Mouse (Mus musculus): ENCODE measurements around the gene Ppie. TPM values are rescaled to one million over a fixed set of nuclear protein-coding genes. Genes with fewer than 3 reads are reported as not detected.

Gene Ppie
- polyA plus RNA-seq, 1 experiment from 2014 or later, result 41.2 TPM

- Histone ChIP-seq H3K4me2 (replicated peaks; ENCODE audit: low read depth, low read length) (peak overlapping the region; percentile 22), H3K4me1 (ENCODE audit: insufficient read depth, low read depth, low read length) (no peaks in the 10 kb centered on the region), H3K36me3 (ENCODE audit: insufficient read depth, low read length) (no peaks in the 10 kb centered on the region), H3K9ac (replicated peaks; ENCODE audit: low read depth) (no peak overlapping the region), H3K27ac (ENCODE audit: low read length) (no peak overlapping the region), H3K9me3 (ENCODE audit: low read length) (no peaks in the 10 kb centered on the region), H3K4me3 (ENCODE audit: low read depth, low read length) (no peak overlapping the region), H3K27me3 (replicated peaks; ENCODE audit: insufficient read depth, low read length) (no peaks in the 10 kb centered on the region)
- 46% methylated on average over 8 of the region's 9 CpGs for whole genome bisulfite sequencing
- no peak for DNase-seq (ENCODE audit: low spot score)
- ATAC-seq, result peak; percentile 46
- TF ChIP-seq EP300 (IDR thresholded peaks at IDR 0.05) (no peak), CTCF (IDR thresholded peaks at IDR 0.05) (no peak)
Measured at GRCm38 (mm10) chr4:123093869-123094268, 45.9 kb downstream of the Ppie start.

- Histone ChIP-seq H3K36me3 (ENCODE audit: insufficient read depth, low read length) (no peaks in the 10 kb centered on the region), H3K27ac (ENCODE audit: low read length) (no peak overlapping the region), H3K4me3 (ENCODE audit: low read depth, low read length) (0 out of 2 replicates have a peak overlapping the region, but pooled peaks have one; percentile 8), H3K9me3 (ENCODE audit: low read length) (no peaks in the 10 kb centered on the region), H3K9ac (replicated peaks; ENCODE audit: low read depth) (no peak overlapping the region), H3K4me1 (ENCODE audit: insufficient read depth, low read depth, low read length) (no peaks in the 10 kb centered on the region), H3K4me2 (replicated peaks; ENCODE audit: low read depth, low read length) (peak overlapping the region; percentile 22), H3K27me3 (replicated peaks; ENCODE audit: insufficient read depth, low read length) (no peaks in the 10 kb centered on the region)
- WGBS, result 33% methylated on average over 17 of the region's 17 CpGs
- TF ChIP-seq EP300 (IDR thresholded peaks at IDR 0.05) (peak; percentile 22; the same call in 1 of the 2 replicates), CTCF (IDR thresholded peaks at IDR 0.05) (no peak)
- DNase-seq (ENCODE audit: low spot score), result peak; percentile 78
- peak; percentile 97 for ATAC-seq
Measured at GRCm38 (mm10) chr4:123093064-123093776, 46.5 kb downstream of the Ppie start.

- H3K9me3 ChIP-seq (ENCODE audit: low read length), result no peaks in the 10 kb centered on the region
- no peak overlapping the region for H3K9ac ChIP-seq (replicated peaks; ENCODE audit: low read depth)
- no peak overlapping the region for H3K27ac ChIP-seq (ENCODE audit: low read length)
- H3K4me1 ChIP-seq (ENCODE audit: insufficient read depth, low read depth, low read length), result no peaks in the 10 kb centered on the region
- ATAC-seq (no peak), DNase-seq (ENCODE audit: low spot score) (no peak)
- no peaks in the 10 kb centered on the region for H3K27me3 ChIP-seq (replicated peaks; ENCODE audit: insufficient read depth, low read length)
- H3K4me3 ChIP-seq (ENCODE audit: low read depth, low read length), result no peak overlapping the region
- TF ChIP-seq CTCF (IDR thresholded peaks at IDR 0.05), result no peak
- no peak for TF ChIP-seq EP300 (IDR thresholded peaks at IDR 0.05)
- H3K4me2 ChIP-seq (replicated peaks; ENCODE audit: low read depth, low read length), result no peak overlapping the region
- H3K36me3 ChIP-seq (ENCODE audit: insufficient read depth, low read length), result no peaks in the 10 kb centered on the region
- WGBS, result 71% methylated on average over 5 of the region's 5 CpGs
Measured at GRCm38 (mm10) chr4:123092621-123093020, 47.1 kb downstream of the Ppie start.

GRCm38 (mm10) chr4:123086381-123086780, 53.4 kb downstream of the Ppie start:
- H3K4me1 ChIP-seq (ENCODE audit: insufficient read depth, low read depth, low read length), result no peaks in the 10 kb centered on the region
- TF ChIP-seq CTCF (IDR thresholded peaks at IDR 0.05), result no peak; the same call in 1 of the 2 replicates
- no peak for TF ChIP-seq EP300 (IDR thresholded peaks at IDR 0.05)
- H3K27me3 ChIP-seq (replicated peaks; ENCODE audit: insufficient read depth, low read length), result no peaks in the 10 kb centered on the region
- no peaks in the 10 kb centered on the region for H3K9me3 ChIP-seq (ENCODE audit: low read length)
- H3K4me3 ChIP-seq (ENCODE audit: low read depth, low read length), result no peak overlapping the region
- no peak overlapping the region for H3K9ac ChIP-seq (replicated peaks; ENCODE audit: low read depth)
- 87% methylated on average over 4 of the region's 4 CpGs for WGBS
- H3K4me2 ChIP-seq (replicated peaks; ENCODE audit: low read depth, low read length), result no peak overlapping the region
- ATAC-seq (no peak), DNase-seq (ENCODE audit: low spot score) (no peak)
- H3K27ac ChIP-seq (ENCODE audit: low read length), result no peak overlapping the region
- no peaks in the 10 kb centered on the region for H3K36me3 ChIP-seq (ENCODE audit: insufficient read depth, low read length)

GRCm38 (mm10) chr4:123085290-123085689, 54.5 kb downstream of the Ppie start:
- no peak for ATAC-seq
- TF ChIP-seq CTCF (IDR thresholded peaks at IDR 0.05) (no peak), EP300 (IDR thresholded peaks at IDR 0.05) (no peak)
- H3K4me3 ChIP-seq (ENCODE audit: low read depth, low read length), result no peak overlapping the region
- no peaks in the 10 kb centered on the region for H3K27me3 ChIP-seq (replicated peaks; ENCODE audit: insufficient read depth, low read length)
- H3K9me3 ChIP-seq (ENCODE audit: low read length), result no peaks in the 10 kb centered on the region
- WGBS, result 67% methylated on average over 2 of the region's 2 CpGs
- no peaks in the 10 kb centered on the region for H3K36me3 ChIP-seq (ENCODE audit: insufficient read depth, low read length)
- H3K4me2 ChIP-seq (replicated peaks; ENCODE audit: low read depth, low read length), result no peak overlapping the region
- no peak for DNase-seq (ENCODE audit: low spot score)
- H3K4me1 ChIP-seq (ENCODE audit: insufficient read depth, low read depth, low read length), result no peaks in the 10 kb centered on the region
- H3K27ac ChIP-seq (ENCODE audit: low read length), result no peak overlapping the region
- H3K9ac ChIP-seq (replicated peaks; ENCODE audit: low read depth), result no peak overlapping the region

- Histone ChIP-seq H3K27me3 (replicated peaks; ENCODE audit: insufficient read depth, low read length) (no peaks in the 10 kb centered on the region), H3K27ac (ENCODE audit: low read length) (no peak overlapping the region), H3K4me2 (replicated peaks; ENCODE audit: low read depth, low read length) (no peak overlapping the region), H3K4me3 (ENCODE audit: low read depth, low read length) (no peak overlapping the region), H3K9me3 (ENCODE audit: low read length) (no peaks in the 10 kb centered on the region), H3K36me3 (ENCODE audit: insufficient read depth, low read length) (no peaks in the 10 kb centered on the region), H3K9ac (replicated peaks; ENCODE audit: low read depth) (no peak overlapping the region), H3K4me1 (ENCODE audit: insufficient read depth, low read depth, low read length) (no peaks in the 10 kb centered on the region)
- ATAC-seq (0 out of 2 replicates have a peak, but pooled peaks have one; percentile 12), DNase-seq (ENCODE audit: low spot score) (no peak)
- 61% methylated on average over 13 of the region's 13 CpGs for WGBS
- TF ChIP-seq CTCF (IDR thresholded peaks at IDR 0.05) (no peak), EP300 (IDR thresholded peaks at IDR 0.05) (no peak)
Measured at GRCm38 (mm10) chr4:123083323-123083902, 56.3 kb downstream of the Ppie start.

All from lung, postnatal 0 days (tissue).